8 mouse cellular contexts compared by ENCODE assay signal in genomic region chr11:61349337-61349736, GRCm38 (mm10). TPM values are rescaled to one million over a fixed set of nuclear protein-coding genes. Genes with fewer than 3 reads are reported as not detected.
DNase-seq lines count a peak whose midpoint lies in the region; ATAC-seq lines count a peak whose summit lies in the region.

No protein-coding gene starts in this region.

- no peaks in the 10 kb centered on the region for H3K4me1 ChIP-seq in forebrain, embryonic 14.5 days (ENCODE audit: control insufficient read depth, insufficient read depth, low read length)
- H3K4me1 ChIP-seq in forebrain, embryonic 15.5 days: no peaks in the 10 kb centered on the region
- 0 out of 2 replicates have a peak, but pooled peaks cover 10% of the 10 kb centered on the region for H3K4me1 ChIP-seq in embryonic facial prominence, embryonic 10.5 days
- no peaks in the 10 kb centered on the region for H3K4me1 ChIP-seq in intestine, embryonic 14.5 days (replicated peaks; ENCODE audit: control insufficient read depth, insufficient read depth, low read length)
- no peaks in the 10 kb centered on the region for H3K4me1 ChIP-seq in stomach, embryonic 16.5 days (ENCODE audit: control insufficient read depth, insufficient read depth, low read length)

- no peaks in the 10 kb centered on the region for H3K9me3 ChIP-seq in forebrain, embryonic 14.5 days (replicated peaks; ENCODE audit: control insufficient read depth, low read length)
- H3K9me3 ChIP-seq in forebrain, embryonic 15.5 days: no peaks in the 10 kb centered on the region
- no peaks in the 10 kb centered on the region for H3K9me3 ChIP-seq in embryonic facial prominence, embryonic 10.5 days
- no peaks in the 10 kb centered on the region for H3K9me3 ChIP-seq in intestine, embryonic 14.5 days (ENCODE audit: control insufficient read depth, low read length)
- no peaks in the 10 kb centered on the region for H3K9me3 ChIP-seq in stomach, embryonic 16.5 days (replicated peaks; ENCODE audit: control insufficient read depth, low read length)

- H3K4me2 ChIP-seq in forebrain, embryonic 14.5 days (ENCODE audit: low read length): no peak overlapping the region
- no peak overlapping the region for H3K4me2 ChIP-seq in forebrain, embryonic 15.5 days (replicated peaks)
- H3K4me2 ChIP-seq in intestine, embryonic 14.5 days (ENCODE audit: low read length): no peak overlapping the region
- H3K4me2 ChIP-seq in stomach, embryonic 16.5 days (ENCODE audit: low read depth, low read length): no peak overlapping the region

- no peak for ATAC-seq in forebrain, embryonic 14.5 days
- no peak for ATAC-seq in forebrain, embryonic 15.5 days (replicated peaks)
- ATAC-seq in intestine, embryonic 14.5 days (replicated peaks; ENCODE audit: low FRiP score, low TSS enrichment, low read depth): peak; percentile 82
- peak; percentile 81; the same call in 1 of the 2 replicates for ATAC-seq in stomach, embryonic 16.5 days (ENCODE audit: insufficient read depth, low FRiP score)

- no peak overlapping the region for H3K27ac ChIP-seq in forebrain, embryonic 14.5 days (ENCODE audit: low read depth, low read length)
- no peak overlapping the region for H3K27ac ChIP-seq in forebrain, embryonic 15.5 days (replicated peaks)
- H3K27ac ChIP-seq in embryonic facial prominence, embryonic 10.5 days (replicated peaks): no peak overlapping the region
- no peak overlapping the region for H3K27ac ChIP-seq in intestine, embryonic 14.5 days (ENCODE audit: low read depth)
- H3K27ac ChIP-seq in stomach, embryonic 16.5 days (ENCODE audit: low read length): no peak overlapping the region

- H3K27me3 ChIP-seq in forebrain, embryonic 14.5 days (replicated peaks; ENCODE audit: control insufficient read depth, insufficient read depth, low read length): no peaks in the 10 kb centered on the region
- no peaks in the 10 kb centered on the region; the same call in 1 of the 2 replicates for H3K27me3 ChIP-seq in forebrain, embryonic 15.5 days
- peaks cover 37% of the 10 kb centered on the region for H3K27me3 ChIP-seq in embryonic facial prominence, embryonic 10.5 days (replicated peaks; ENCODE audit: low read depth, poor library complexity, severe bottlenecking)
- H3K27me3 ChIP-seq in intestine, embryonic 14.5 days (replicated peaks; ENCODE audit: control insufficient read depth, insufficient read depth, low read length): 0 out of 2 replicates have a peak, but pooled peaks cover 8% of the 10 kb centered on the region
- no peaks in the 10 kb centered on the region for H3K27me3 ChIP-seq in stomach, embryonic 16.5 days (ENCODE audit: control insufficient read depth, insufficient read depth, low read length)

- no peak overlapping the region for H3K9ac ChIP-seq in forebrain, embryonic 14.5 days (ENCODE audit: low read length)
- no peak overlapping the region for H3K9ac ChIP-seq in forebrain, embryonic 15.5 days (replicated peaks)
- H3K9ac ChIP-seq in intestine, embryonic 14.5 days (ENCODE audit: low read length): no peak overlapping the region
- no peak overlapping the region for H3K9ac ChIP-seq in stomach, embryonic 16.5 days (ENCODE audit: low read length)

- H3K36me3 ChIP-seq in forebrain, embryonic 14.5 days (ENCODE audit: control insufficient read depth, insufficient read depth, low read length): no peaks in the 10 kb centered on the region
- H3K36me3 ChIP-seq in forebrain, embryonic 15.5 days: no peaks in the 10 kb centered on the region
- H3K36me3 ChIP-seq in embryonic facial prominence, embryonic 10.5 days (replicated peaks): no peaks in the 10 kb centered on the region
- no peaks in the 10 kb centered on the region for H3K36me3 ChIP-seq in intestine, embryonic 14.5 days (ENCODE audit: control insufficient read depth, insufficient read depth, low read length)
- H3K36me3 ChIP-seq in stomach, embryonic 16.5 days (ENCODE audit: control insufficient read depth, insufficient read depth, low read length): no peaks in the 10 kb centered on the region

- no peak overlapping the region for H3K4me3 ChIP-seq in forebrain, embryonic 14.5 days (ENCODE audit: low read depth, low read length)
- H3K4me3 ChIP-seq in forebrain, embryonic 15.5 days: no peak overlapping the region
- no peak overlapping the region for H3K4me3 ChIP-seq in embryonic facial prominence, embryonic 10.5 days
- H3K4me3 ChIP-seq in intestine, embryonic 14.5 days (ENCODE audit: low read depth, low read length): no peak overlapping the region
- H3K4me3 ChIP-seq in stomach, embryonic 16.5 days (replicated peaks; ENCODE audit: low read length): no peak overlapping the region

- 8% methylated on average over 8 of the region's 8 CpGs for WGBS in forebrain, embryonic 14.5 days
- whole genome bisulfite sequencing in forebrain, embryonic 15.5 days: 9% methylated on average over 8 of the region's 8 CpGs
- WGBS in embryonic facial prominence, embryonic 10.5 days: 8% methylated on average over 8 of the region's 8 CpGs
- WGBS in intestine, embryonic 14.5 days: 8% methylated on average over 8 of the region's 8 CpGs
- 8% methylated on average over 8 of the region's 8 CpGs for WGBS in stomach, embryonic 16.5 days

- DNase-seq in forebrain, embryonic 14.5 days (ENCODE audit: low spot score): peak; percentile 44
- peak; percentile 71 for DNase-seq in adrenal gland, adult 2 months
- peak; percentile 65 for DNase-seq in embryonic facial prominence, embryonic 10.5 days (ENCODE audit: low spot score)
- peak; percentile 70 for DNase-seq in intestine, embryonic 14.5 days (ENCODE audit: low spot score)
- peak; percentile 9 to 22 for DNase-seq in left cerebral cortex, adult 8-10 months (ENCODE audit: low spot score in 2 of 2)
- peak; percentile 90 for DNase-seq in naive thymus-derived CD4-positive, alpha-beta T cell, adult 2 months (ENCODE audit: low read depth)

RNA-seq across cellular contexts. Expression of gene Slc47a2, which starts 6.7 kb away (rescaled TPM):
- not detected in 2 replicates for polyA plus RNA-seq in forebrain, embryonic 14.5 days (2014; fragmentation: Nextera tagmentation; extraction: Ambion mirVana)
- polyA plus RNA-seq in forebrain, embryonic 15.5 days (2015; fragmentation: Nextera tagmentation; extraction: Ambion mirVana): not detected in 2 replicates
- not detected for total RNA-seq in adrenal gland, adult 2 months (2021)
- 0.08 and 0.16 TPM in 2 replicates for polyA plus RNA-seq in adrenal gland, adult 2 months (2012; rRNA removed)
- polyA plus RNA-seq in embryonic facial prominence, embryonic 10.5 days (2016; fragmentation: Nextera tagmentation; extraction: Ambion mirVana): not detected in 2 replicates
- not detected in 2 replicates for polyA plus RNA-seq in intestine, embryonic 14.5 days (2014; fragmentation: Nextera tagmentation; extraction: Ambion mirVana)
- under 1 TPM; 0.23 to 0.55 (median 0.27) TPM for total RNA-seq in left cerebral cortex, adult 8-10 months (2022)
- polyA plus RNA-seq in stomach, embryonic 16.5 days (2015; fragmentation: Nextera tagmentation; extraction: Ambion mirVana): 0.09 TPM in 1 of 2 replicates, not detected in the other

RNA-seq across cellular contexts. Expression of gene Slc47a1, which starts 28.8 kb away (rescaled TPM):
- 0.14 TPM in 1 of 2 replicates, not detected in the other for polyA plus RNA-seq in forebrain, embryonic 14.5 days (2014; fragmentation: Nextera tagmentation; extraction: Ambion mirVana)
- 0.13 TPM in 1 of 2 replicates, not detected in the other for polyA plus RNA-seq in forebrain, embryonic 15.5 days (2015; fragmentation: Nextera tagmentation; extraction: Ambion mirVana)
- 1 to 10 TPM in 1 of 2 experiments, under 1 TPM in 1; 0.79 to 1.4 TPM for total RNA-seq in adrenal gland, adult 2 months (2021)
- polyA plus RNA-seq in adrenal gland, adult 2 months (2012; rRNA removed): 0.12 and 1.1 TPM in 2 replicates
- polyA plus RNA-seq in embryonic facial prominence, embryonic 10.5 days (2016; fragmentation: Nextera tagmentation; extraction: Ambion mirVana): 0.05 and 0.08 TPM in 2 replicates
- 0.43 and 0.62 TPM in 2 replicates for polyA plus RNA-seq in intestine, embryonic 14.5 days (2014; fragmentation: Nextera tagmentation; extraction: Ambion mirVana)
- 1 to 10 TPM; 1.6 to 3.3 (median 2.9) TPM for total RNA-seq in left cerebral cortex, adult 8-10 months (2022)
- 2.2 and 3.8 TPM in 2 replicates for polyA plus RNA-seq in stomach, embryonic 16.5 days (2015; fragmentation: Nextera tagmentation; extraction: Ambion mirVana)

Comparison
In these comparisons a context has a peak if more than half of its experiments do, and no peak if none do; other contexts are left out.
1. ATAC-seq: peak in intestine, embryonic 14.5 days (single experiment) and stomach, embryonic 16.5 days (single experiment); none in forebrain, embryonic 14.5 days (single experiment) and forebrain, embryonic 15.5 days (single experiment).
2. DNase-seq: peak in every context shown above with its lines; median percentile 90 in naive thymus-derived CD4-positive, alpha-beta T cell, adult 2 months; 71 in adrenal gland, adult 2 months; 70 in intestine, embryonic 14.5 days; 65 in embryonic facial prominence, embryonic 10.5 days; 44 in forebrain, embryonic 14.5 days; 16 in left cerebral cortex, adult 8-10 months.